Mouse (Mus musculus) forebrain, embryonic 16.5 days (tissue): Measurements from ENCODE around the gene Rusc1. TPM values are rescaled to one million over a fixed set of nuclear protein-coding genes. Genes with fewer than 3 reads are reported as not detected.
"Not testable (repeated sequence)": the region's sequence is repeated elsewhere in the genome, so short reads cannot be mapped to it uniquely, and the experiment has no call there.

Source experiments
- ATAC-seq: fragments of 200-750 bp; cut with Nextera tagmentation; 2 replicates; pipeline ENCODE4 v1.8.0; 2017; ENCODE audit warnings: mild to moderate bottlenecking, moderate library complexity
- H3K27ac ChIP-seq: fragments of 300-500 bp; sonication (generic); 2 replicates; pipeline ENCODE4 v1.5.1; 2014; ENCODE audit warnings: low read length, control low read depth
- H3K27me3 ChIP-seq: fragments of 300-500 bp; sonication (generic); replicated peaks from 2 replicates; pipeline ENCODE4 v1.6.1; 2014; ENCODE audit warnings: low read length; ENCODE audit not compliant: control insufficient read depth, insufficient read depth
- H3K36me3 ChIP-seq: fragments of 300-500 bp; sonication (generic); 2 replicates; pipeline ENCODE4 v1.6.1; 2014; ENCODE audit not compliant: control insufficient read depth, insufficient read depth
- H3K4me1 ChIP-seq: fragments of 300-500 bp; sonication (generic); replicated peaks from 2 replicates; pipeline ENCODE4 v1.6.1; 2014; ENCODE audit warnings: low read length; ENCODE audit not compliant: control insufficient read depth, insufficient read depth
- H3K4me2 ChIP-seq: fragments of 300-500 bp; sonication (generic); 2 replicates; pipeline ENCODE4 v1.6.1; 2014; ENCODE audit warnings: mild to moderate bottlenecking, low read length, control low read depth
- H3K4me3 ChIP-seq: fragments of 300-500 bp; sonication (generic); replicated peaks from 2 replicates; pipeline ENCODE4 v1.5.1; 2014; ENCODE audit warnings: mild to moderate bottlenecking, low read length, control low read depth
- H3K9ac ChIP-seq: fragments of 300-500 bp; sonication (generic); replicated peaks from 2 replicates; pipeline ENCODE4 v1.6.1; 2014; ENCODE audit warnings: low read depth, low read length, control low read depth
- H3K9me3 ChIP-seq: fragments of 300-500 bp; sonication (generic); 2 replicates; pipeline ENCODE4 v1.6.1; 2016; ENCODE audit warnings: low read length; ENCODE audit not compliant: control insufficient read depth
- WGBS: fragments of 180-500 bp; shearing (Covaris S2); extraction: QIAGEN DNeasy Blood & Tissue Kit; methylation state at CpG from one replicate; pipeline ENCODE4 v1.1.7; 2014; 5-methylcytosine and 5-hydroxymethylcytosine counted together
- polyA plus RNA-seq: library from polyadenylated mRNA; unstranded; fragments of >200 nt; fragmentation: Nextera tagmentation; extraction: Ambion mirVana; gene quantifications from 2 replicates; pipeline ENCODE4 v1.2.1, GENCODE M21; 2015

Gene Rusc1
- polyA plus RNA-seq, 1 experiment from 2014 or later: 76.8 TPM

- no peak for ATAC-seq
- Histone ChIP-seq H3K4me3 (no peak overlapping the region; the same call in 1 of the 2 replicates), H3K36me3 (peaks cover 9% of the 10 kb centered on the region), H3K4me1 (peaks cover 23% of the 10 kb centered on the region), H3K4me2 (no peak overlapping the region; the same call in 1 of the 2 replicates), H3K9ac (no peak overlapping the region), H3K27ac (no peak overlapping the region), H3K9me3 (no peaks in the 10 kb centered on the region), H3K27me3 (no peaks in the 10 kb centered on the region)
- 74% methylated on average over 14 of the region's 14 CpGs for WGBS
These were observed 4.1 kb downstream of the Rusc1 start for GRCm38 (mm10) chr3:89088974-89089373.

GRCm38 (mm10) chr3:89087338-89088110 is 5.6 kb downstream of the Rusc1 start:
- Histone ChIP-seq H3K36me3 (peaks cover 9% of the 10 kb centered on the region), H3K9ac (no peak overlapping the region), H3K4me2 (no peak overlapping the region), H3K27ac (no peak overlapping the region), H3K9me3 (no peaks in the 10 kb centered on the region), H3K27me3 (no peaks in the 10 kb centered on the region), H3K4me3 (no peak overlapping the region), H3K4me1 (peaks cover 20% of the 10 kb centered on the region)
- ATAC-seq: no peak
- WGBS: 35% methylated on average over 21 of the region's 21 CpGs

- no peak for ATAC-seq
- H3K36me3 ChIP-seq: peaks cover 9% of the 10 kb centered on the region
- WGBS: 84% methylated on average over 12 of the region's 12 CpGs
These were observed 8.4 kb downstream of the Rusc1 start for GRCm38 (mm10) chr3:89084654-89085190.

GRCm38 (mm10) chr3:89084133-89084532 is 9.0 kb downstream of the Rusc1 start:
- H3K4me3 ChIP-seq: no peak overlapping the region
- H3K9ac ChIP-seq: no peak overlapping the region
- H3K27ac ChIP-seq: no peak overlapping the region
- no peak overlapping the region for H3K4me2 ChIP-seq
- H3K36me3 ChIP-seq: peaks cover 15% of the 10 kb centered on the region
- H3K4me1 ChIP-seq: peaks cover 4% of the 10 kb centered on the region
- 90% methylated on average over 2 of the region's 2 CpGs for WGBS
- H3K27me3 ChIP-seq: no peaks in the 10 kb centered on the region
- H3K9me3 ChIP-seq: no peaks in the 10 kb centered on the region
- no peak for ATAC-seq

More at GRCm38 (mm10) chr3:89084654-89085190, 8.4 kb downstream of the Rusc1 start:
- H3K4me3 ChIP-seq: no peak overlapping the region
- no peaks in the 10 kb centered on the region for H3K9me3 ChIP-seq
- no peak overlapping the region for H3K4me2 ChIP-seq
- peaks cover 7% of the 10 kb centered on the region for H3K4me1 ChIP-seq
- no peak overlapping the region for H3K9ac ChIP-seq
- H3K27me3 ChIP-seq: no peaks in the 10 kb centered on the region
- no peak overlapping the region for H3K27ac ChIP-seq

GRCm38 (mm10) chr3:89082287-89082686 is 10.8 kb downstream of the Rusc1 start:
- H3K4me2 ChIP-seq, H3K27me3 ChIP-seq, H3K9ac ChIP-seq, H3K4me3 ChIP-seq, H3K27ac ChIP-seq, ATAC-seq, H3K9me3 ChIP-seq, H3K4me1 ChIP-seq: not testable (repeated sequence)
- H3K36me3 ChIP-seq: peaks cover 20% of the 10 kb centered on the region

GRCm38 (mm10) chr3:89077383-89077782 is 15.7 kb downstream of the Rusc1 start:
- H3K27ac ChIP-seq: no peak overlapping the region
- no peak for ATAC-seq
- WGBS: 97% methylated on average over 9 of the region's 9 CpGs

GRCm38 (mm10) chr3:89067265-89067664 is 25.8 kb downstream of the Rusc1 start:
- no peak overlapping the region for H3K27ac ChIP-seq
- H3K4me3 ChIP-seq: no peak overlapping the region
- no peak overlapping the region for H3K9ac ChIP-seq
- no peak for ATAC-seq
- H3K27me3 ChIP-seq: no peaks in the 10 kb centered on the region
- no peaks in the 10 kb centered on the region for H3K9me3 ChIP-seq
- H3K4me2 ChIP-seq: no peak overlapping the region
- H3K36me3 ChIP-seq: peaks cover 66% of the 10 kb centered on the region
- no peaks in the 10 kb centered on the region for H3K4me1 ChIP-seq

More at GRCm38 (mm10) chr3:89077383-89077782, 15.7 kb downstream of the Rusc1 start:
- Histone ChIP-seq H3K4me1 (no peaks in the 10 kb centered on the region), H3K27me3 (no peaks in the 10 kb centered on the region), H3K9me3 (no peaks in the 10 kb centered on the region), H3K4me3 (no peak overlapping the region), H3K9ac (no peak overlapping the region), H3K36me3 (peaks cover 40% of the 10 kb centered on the region), H3K4me2 (no peak overlapping the region)

GRCm38 (mm10) chr3:89061696-89062095 is 31.4 kb downstream of the Rusc1 start:
- H3K36me3 ChIP-seq: peaks cover 40% of the 10 kb centered on the region
- 67% methylated on average over 3 of the region's 3 CpGs for WGBS

GRCm38 (mm10) chr3:89058783-89059182 is 34.3 kb downstream of the Rusc1 start:
- H3K36me3 ChIP-seq: peaks cover 29% of the 10 kb centered on the region
- H3K9me3 ChIP-seq: no peaks in the 10 kb centered on the region
- no peak overlapping the region for H3K27ac ChIP-seq
- no peaks in the 10 kb centered on the region for H3K27me3 ChIP-seq
- H3K4me2 ChIP-seq: no peak overlapping the region
- H3K4me3 ChIP-seq: no peak overlapping the region
- H3K9ac ChIP-seq: no peak overlapping the region
- ATAC-seq: no peak
- H3K4me1 ChIP-seq: no peaks in the 10 kb centered on the region
- WGBS: 68% methylated on average over 3 of the region's 3 CpGs

More at GRCm38 (mm10) chr3:89061696-89062095, 31.4 kb downstream of the Rusc1 start:
- Histone ChIP-seq H3K27me3 (no peaks in the 10 kb centered on the region), H3K27ac (no peak overlapping the region), H3K4me1 (no peaks in the 10 kb centered on the region), H3K9ac (no peak overlapping the region), H3K4me2 (no peak overlapping the region), H3K4me3 (no peak overlapping the region), H3K9me3 (no peaks in the 10 kb centered on the region)
- no peak for ATAC-seq
